Mouse (Mus musculus) MEL-GATA-1-ER (cell line): ENCODE results near the gene Grm4.

Experiments
- DNase-seq: peaks from one replicate; pipeline ENCODE4 v3.0.0-alpha.2; 2012; ENCODE audit warnings: low read depth; ENCODE audit errors: extremely low read depth

Grm4 gene

DNA sequence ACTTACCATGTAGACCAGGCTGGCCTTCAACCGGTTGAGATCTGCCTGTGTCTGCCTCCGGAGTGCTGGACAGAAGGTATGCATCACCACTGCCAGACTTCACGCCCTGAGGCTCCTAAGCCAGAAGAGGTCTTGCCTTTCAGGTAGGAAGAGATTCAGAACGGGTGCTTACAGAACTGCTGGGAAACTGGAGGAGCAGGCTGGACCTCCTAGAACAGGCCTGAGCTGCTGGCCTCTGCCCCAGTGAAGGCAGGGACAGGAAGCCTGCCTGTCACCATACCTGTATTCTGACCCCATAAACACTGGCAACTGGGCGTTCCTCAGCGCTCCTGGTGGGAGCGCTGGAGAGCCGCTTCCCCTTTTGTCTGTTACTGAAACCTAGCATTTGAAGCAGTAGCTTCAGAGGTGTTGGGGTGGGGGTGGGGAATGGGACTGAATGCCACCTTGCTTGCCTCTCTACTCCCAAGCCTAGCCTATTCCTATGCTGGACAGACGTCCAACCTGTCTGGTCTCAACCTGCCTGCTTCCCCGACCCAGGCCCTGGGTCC, 30.3 kb upstream of the Grm4 start:
- no peak for DNase-seq

DNA sequence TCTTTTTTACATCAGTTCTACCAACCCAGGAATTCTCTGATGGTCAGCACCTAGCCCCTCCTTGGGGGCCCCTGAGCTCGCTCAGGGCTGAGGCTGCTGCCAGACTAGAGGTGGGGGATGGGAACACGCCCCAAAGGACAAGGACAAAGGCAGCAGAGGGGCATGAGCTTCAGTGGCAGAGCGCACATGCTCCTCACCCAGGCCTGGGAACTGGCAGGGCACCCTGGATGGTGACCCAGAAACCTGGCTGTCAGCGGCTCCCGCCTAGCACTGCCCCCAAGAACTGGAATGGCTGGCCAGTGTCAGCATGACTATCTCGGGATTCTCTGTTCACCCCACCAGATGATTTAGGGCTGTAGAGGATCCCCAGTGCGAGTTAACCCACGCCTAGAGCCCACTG, 28.0 kb upstream of the Grm4 start:
- no peak for DNase-seq

DNA sequence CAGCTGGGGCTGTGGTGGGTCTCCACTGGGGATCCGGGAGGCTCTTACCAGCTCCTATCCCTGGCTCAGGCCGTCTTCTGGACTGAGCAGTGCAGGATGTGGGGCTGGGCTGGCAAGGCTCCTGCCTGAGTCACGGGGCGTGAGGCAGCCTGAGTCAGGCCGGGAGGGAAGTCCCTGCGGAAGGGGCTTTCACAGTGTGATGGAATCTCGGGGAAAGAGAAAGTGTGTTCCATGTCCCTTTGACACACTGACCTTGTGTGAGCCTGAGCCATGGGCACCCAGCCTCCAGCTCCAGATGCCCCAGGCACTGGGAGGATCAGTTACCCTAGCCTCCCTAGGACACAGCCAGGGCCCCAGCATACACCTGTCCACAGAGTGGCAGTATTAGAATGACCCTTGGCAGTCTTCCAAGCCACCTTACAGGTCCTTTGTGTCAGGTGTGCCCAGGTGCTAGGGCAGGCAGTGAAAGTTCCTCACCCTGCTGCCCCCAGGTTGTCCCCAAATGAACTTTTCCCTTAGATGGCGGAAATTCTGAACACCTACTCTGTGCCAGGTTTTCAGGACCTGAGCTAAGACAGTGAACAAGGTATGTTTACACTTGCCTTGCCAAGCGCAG, 26.2 kb upstream of the Grm4 start:
- DNase-seq, result no peak

DNA sequence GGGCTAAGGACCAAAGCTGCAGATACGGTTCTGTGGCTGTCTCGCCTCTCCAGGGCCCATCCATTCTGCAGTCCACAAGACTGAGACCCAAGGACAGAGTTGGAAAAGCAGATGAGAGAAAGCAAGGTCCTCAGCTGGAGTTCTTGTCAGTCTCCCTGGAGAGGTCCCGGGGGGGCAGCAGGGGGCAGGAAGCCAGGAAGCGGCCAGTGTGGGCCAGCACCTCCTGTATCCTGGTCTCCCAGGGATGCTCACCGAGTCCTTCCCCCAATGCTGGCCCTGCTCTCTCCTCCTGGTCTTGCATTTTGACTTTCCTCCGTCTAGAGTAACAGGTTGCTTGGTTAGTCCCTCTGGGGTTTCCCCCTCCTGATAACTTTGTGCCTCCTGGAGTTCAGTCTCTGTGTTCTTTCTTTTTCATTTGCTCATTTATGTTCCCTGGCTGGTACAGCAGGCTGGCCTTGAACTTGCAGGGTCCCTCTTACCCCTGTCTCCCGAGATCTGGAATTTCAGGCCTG, 25.4 kb upstream of the Grm4 start:
- no peak for DNase-seq

DNA sequence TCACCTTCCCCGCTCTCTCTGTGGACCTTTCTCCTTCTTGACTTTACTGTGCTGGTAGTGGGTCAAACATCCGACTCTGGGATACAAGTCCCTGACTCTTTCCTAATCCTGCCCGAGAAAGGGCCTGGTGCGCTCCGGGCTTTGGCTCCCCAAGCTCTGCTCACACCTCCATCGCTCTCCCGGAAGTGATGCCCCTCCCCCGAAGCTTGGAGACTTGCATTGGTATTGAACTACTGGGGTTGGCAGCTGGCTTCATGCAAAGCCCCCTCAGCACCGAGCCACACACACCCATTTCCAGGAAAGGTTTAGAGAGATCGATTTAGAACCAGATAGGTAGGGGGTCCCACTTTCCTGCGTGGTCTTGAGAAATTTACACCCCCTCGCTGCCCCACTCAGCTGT, 24.8 kb upstream of the Grm4 start:
- DNase-seq, result no peak

DNA sequence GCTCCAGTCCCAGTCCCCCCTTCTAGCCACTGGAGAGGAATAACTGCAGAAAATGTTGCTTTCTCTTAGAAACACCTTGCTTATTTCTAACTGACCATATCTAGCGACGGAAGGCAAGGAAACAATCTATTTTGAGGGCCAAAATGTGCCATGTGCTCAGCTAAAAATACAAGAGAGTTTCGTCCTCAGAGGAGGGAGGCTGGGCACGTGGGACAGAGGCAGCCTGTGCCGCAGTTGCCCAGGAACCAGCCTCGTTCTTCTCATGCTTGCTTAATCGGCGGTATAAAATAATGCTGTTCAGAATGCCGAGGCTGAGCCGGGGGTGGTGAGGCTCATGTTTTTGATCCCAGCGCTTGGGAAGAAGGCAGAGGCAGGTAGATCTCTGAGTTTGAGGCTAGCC, 23.3 kb upstream of the Grm4 start:
- no peak for DNase-seq

DNA sequence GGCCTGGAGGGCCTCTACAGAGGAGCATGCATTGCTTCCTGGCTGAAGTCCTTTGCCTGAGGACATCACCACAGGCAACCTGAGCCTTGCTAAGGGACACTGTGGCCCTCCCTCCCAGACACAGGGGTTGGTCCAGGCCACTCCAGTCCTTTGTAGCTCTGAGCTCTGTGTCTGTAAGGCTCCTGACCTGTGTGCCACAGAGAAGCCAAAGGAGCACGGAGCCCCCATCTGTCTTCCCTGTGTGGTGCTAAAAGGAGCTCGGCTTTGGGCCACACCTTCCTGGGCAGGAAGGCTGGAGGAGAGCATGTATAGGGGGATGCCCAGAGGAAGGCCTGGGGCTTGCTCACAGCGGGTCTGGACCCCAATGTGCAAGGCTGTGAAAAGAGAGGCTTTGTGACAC, 20.8 kb upstream of the Grm4 start:
- DNase-seq, result no peak

DNA sequence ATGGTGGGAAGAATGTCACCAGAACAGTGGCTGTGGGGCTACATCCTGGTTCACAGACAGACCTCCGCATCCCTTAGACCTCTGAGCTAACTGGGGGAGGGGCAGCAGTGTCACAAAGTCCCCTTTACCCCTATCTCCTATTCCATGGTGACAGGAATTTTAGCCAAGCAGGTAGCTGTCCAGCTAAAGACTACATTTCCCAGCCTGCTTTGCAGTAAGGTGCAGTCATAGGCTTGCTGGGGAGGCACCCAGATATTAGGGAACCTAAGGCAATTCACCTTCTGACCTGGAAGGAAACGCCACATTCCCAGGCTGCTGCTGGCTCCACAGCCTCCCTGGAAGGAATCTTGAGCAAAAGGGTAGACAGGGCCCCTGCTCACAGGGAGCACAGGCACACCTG, 20.1 kb upstream of the Grm4 start:
- DNase-seq, result no peak

DNA sequence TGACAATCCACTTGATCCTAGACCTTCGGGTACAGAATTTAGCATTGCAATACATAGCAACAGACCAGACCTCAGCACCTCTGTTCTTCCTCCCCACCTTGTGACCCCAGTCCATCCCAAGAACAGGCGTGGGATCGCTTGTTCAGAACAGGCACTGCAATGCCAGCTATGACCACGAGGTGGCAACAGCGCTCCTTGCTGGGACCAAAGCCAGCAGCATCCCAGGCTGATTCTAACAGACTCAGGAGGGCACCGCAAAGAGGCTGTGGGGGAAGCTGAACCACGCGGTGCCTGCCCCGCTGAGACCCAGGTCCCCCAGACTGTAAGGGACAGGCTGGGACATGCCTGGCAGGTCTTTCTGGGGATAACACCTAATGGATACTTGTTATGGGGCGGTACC, 13.5 kb upstream of the Grm4 start:
- DNase-seq, result peak; percentile 64

DNA sequence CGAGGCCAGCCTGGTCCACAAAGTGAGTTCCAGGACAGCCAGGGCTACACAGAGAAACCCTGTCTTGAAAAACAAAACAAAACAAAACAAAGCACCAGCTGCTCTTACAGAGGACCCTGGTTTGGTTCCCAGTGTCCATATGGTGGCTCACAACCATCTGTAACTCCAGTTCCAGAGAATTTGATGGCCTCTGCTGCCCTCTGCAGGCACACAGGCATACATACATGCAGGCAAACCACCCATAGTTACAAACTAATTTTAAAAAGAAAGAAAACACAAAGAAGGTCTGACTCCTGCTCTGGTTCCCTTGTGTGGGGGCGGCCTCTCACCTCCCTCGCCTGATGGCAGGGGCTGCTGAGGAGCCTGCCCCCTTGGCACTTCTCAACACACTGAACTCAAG, 12.2 kb upstream of the Grm4 start:
- DNase-seq, result no peak

DNA sequence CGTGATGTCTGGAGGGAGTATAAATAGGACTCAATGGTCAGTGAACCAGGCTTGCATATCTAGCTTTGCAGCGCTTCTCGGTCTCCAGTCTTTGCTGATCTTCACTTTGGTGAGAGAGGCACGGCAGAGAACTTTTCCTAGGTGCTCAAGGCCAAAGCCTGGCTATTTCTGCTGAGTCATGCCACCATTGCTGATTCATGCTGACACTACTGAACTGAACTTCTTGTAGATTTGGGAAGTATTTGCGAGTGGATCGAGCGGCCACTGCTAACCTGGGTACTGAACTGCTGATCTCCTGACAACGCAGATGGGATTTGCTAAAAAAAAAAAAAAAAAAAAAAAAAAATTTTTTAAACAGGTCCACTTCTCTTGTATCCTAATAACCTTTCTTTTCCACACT, 10.9 kb upstream of the Grm4 start:
- peak; percentile 50 for DNase-seq

DNA sequence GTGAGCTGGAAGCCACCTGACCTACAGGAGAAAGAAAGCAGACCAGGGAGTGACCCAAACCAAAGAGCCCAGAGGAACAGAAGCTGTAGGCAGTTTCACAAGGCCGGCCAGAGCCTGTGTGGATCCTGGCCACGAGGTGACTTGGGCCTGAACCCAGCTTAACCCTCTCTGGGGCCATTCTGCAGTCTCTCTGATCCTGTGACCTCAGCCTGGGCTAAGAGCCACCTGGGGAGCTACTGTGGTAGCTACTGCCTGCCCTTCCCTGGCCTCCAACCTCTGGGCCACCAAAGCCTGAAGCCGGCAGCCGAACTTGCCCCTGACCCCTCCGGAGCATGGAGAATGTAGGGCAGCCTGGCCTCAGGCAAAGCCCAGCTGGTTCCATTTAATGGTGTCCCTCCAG, 7.6 kb upstream of the Grm4 start:
- DNase-seq, result no peak

DNA sequence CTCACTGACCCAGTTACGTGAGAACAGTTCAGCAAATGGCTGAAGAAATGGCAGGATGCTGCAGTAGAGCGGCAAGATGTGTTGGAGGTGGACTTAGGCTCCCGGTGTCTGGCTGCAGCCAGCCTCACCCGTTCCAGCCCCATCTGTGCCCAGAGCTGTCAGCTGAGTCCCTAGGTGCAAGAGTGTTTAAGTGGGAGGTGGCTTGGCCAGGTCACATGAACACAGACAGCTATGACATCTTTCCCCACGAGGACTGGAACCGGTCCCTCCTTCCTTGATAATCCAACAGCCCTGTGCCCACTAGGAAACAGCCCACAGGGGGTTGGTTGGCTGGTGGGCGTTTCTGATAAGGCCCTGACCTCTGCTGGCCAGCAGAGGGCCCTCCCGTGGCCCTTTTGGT, 6.8 kb upstream of the Grm4 start:
- DNase-seq, result no peak

DNA sequence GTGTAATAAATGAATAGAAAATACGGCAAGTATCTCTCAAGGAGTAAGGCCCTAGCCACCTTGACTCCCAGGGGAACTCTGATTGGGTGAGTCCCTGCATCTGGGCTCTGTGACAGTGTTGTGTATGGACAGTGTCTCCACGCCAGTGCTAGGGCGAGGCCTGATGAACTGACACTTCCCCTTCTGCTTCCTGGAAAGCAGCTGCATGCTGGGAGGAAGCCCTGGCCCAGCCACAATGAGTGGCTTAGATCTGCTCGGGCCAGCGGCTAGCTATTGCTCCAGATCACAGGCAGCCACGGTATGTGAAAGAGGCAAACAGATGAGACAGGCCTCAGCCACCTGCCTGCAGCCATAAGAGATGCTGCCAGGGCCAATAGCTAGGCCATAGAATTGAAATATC, 6.0 kb upstream of the Grm4 start:
- DNase-seq, result no peak

DNA sequence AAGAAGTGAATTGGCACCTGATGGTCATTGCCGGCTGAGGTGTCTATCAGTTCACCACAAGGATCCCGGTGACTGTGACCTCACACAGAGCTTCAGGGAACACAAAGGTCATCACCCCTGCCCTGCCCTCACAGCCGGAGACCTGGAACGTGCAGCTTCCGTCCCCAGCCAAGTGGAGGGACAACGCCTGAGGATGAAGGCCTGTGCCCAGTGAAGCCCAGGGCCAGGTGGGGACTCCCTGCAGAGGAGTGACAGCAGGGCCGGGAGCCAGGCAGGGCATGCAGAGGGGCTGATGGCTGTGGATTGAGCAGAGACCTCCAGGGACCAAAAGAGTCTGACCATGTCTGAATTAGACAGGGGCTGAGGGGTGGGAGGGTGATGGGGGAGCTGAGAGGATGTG, 1.9 kb upstream of the Grm4 start:
- DNase-seq, result no peak

DNA sequence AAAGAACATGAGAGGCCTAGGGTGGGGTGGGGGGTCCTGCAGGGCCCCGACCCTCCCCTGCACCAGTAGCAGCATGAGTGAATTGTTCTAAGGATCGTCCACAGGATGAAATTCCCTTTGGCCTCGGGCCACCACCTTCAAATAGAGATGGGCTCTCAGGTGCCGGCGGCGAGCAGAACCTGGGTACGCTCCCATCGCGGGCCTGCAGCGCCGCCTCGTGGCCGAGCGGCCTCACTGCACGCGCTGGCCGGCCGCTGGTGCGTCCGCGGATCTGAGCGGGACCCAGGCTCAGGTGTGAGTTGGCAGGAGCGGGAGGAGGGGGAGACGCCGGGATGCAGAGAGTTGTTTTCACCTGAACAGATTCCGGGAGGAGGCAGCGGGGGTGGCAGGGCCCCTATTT, 646 bp downstream of the Grm4 start:
- no peak for DNase-seq

DNA sequence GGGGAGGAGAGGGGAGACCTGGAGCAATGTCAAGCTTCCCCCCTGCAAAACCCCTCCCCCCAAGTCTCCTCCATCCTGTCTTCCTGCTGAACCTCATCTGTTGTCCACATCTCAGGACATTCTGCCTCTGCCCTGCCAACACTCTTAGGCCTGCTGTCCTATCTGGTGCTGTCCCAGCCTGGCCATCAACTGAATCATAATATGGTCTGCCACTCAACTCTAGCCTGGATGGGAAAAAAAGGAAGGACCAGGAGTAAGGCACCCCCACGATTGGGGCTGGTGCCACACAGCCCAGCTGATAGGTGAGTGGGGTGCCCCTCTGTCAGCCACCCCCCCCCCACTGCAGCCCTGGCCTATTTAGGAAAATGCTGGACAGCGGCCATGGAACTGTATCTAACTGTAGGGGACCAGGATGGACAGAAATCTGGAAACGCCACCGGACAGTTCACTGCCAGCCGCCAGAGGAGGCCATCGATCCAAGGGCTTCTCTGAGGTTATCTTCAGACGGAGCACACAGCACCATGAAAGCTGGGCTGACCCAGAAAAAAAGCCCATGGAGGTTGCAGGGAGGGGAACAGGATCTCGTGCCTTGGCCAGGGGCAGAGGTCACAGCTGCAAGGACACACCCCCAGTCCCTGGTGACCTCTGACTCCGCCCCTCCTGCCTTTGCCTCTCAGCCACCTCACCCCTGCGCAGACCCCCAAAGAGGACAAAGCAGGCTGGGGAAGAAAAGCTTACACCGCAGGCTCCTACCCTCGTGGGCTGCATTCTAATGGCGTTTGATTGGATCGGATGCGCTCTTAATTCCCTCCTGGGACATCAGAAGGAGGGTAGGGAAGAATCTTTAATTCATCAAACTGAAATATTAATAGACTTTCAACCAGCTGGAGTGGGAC, 2.3 kb downstream of the Grm4 start:
- DNase-seq, result no peak

DNA sequence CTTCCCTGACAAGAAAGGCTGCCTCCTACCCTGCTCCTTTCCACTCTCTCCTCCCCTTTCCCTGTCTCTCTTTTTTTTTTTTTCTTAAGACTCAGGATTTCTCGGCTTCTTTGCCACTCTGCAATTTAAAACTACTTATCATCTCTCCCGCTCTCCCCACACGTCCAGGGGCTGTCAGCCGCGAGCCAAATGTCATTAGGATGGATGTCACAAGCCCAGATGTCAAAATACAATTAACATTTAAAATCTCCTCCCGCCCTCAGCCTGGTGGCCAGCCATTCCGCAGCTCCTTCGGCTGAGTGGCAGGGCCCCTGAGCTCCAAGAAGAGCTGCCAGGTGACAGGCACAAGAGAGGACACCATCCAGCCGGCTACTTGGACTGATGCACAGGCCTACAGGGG, 2.9 kb downstream of the Grm4 start:
- no peak for DNase-seq

DNA sequence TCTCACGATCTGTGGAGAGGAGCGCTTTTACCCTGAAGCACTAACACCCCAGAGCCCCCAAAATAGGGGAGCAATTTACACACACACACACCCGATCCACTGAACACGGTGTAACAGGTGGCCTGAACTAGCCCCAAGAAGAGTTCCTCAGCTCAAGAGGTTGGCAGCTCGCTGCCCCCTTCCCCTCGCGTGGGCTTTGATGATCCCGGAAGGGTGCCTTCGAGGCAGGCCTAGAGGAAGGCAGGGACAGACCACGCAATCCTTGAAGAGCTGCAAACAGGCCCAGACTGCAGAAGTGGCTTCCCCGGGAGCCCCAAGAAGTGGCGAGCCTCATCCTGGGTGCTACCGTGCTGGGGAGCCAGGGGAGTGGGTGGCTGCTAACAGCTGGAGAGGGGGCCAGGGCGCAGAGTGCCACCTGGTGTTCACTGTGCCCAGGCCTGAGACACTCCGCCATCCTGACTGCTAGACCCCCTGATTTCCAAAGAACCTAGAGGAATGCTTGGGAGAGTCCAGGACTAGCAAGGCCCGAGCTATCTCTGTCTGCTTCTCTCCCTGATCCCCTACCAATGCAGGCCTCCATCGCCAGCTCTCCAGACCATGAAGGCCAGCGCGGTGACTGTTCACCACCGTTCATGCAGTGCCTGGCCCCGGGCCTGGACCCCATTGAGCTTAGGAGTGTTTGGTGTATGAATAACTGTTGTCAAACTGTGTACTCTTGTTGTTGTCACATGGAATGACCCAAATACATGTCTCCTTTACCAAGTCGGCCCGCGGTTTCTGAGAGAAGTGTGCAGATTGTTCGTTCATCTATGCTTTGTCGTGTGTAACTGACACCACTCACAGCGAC, 7.1 kb downstream of the Grm4 start:
- DNase-seq, result no peak

DNA sequence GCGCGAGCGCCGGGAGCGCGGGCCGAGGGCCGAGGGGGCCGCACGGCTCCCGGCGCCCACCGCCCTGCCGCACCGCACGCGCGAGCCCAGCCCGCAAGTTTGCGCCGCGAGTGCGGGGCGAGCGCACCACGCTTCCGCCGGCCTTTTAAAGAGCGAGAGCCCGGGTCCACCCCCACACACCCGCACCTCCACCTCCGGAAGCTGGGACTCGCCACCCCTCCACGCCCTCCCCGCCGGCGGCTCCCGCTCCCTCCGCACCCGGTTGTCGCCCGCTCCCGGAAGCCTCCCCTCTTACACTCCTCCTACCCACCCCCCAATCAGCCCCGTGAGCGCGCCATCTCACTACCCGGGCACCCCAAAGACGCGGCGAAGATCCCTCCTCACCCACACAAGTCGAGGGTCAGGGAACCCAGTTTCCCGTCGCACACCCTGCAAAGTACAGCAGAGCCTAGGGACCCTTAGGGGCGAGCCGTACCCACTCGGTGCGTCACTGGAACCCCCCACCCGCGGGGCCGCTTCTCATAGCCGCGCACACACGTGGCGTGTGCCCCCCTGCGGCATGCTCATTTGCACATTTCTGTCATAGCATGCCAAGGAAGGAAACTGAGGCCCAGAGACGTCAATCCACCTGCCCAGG, 7.8 kb downstream of the Grm4 start:
- no peak for DNase-seq

DNA sequence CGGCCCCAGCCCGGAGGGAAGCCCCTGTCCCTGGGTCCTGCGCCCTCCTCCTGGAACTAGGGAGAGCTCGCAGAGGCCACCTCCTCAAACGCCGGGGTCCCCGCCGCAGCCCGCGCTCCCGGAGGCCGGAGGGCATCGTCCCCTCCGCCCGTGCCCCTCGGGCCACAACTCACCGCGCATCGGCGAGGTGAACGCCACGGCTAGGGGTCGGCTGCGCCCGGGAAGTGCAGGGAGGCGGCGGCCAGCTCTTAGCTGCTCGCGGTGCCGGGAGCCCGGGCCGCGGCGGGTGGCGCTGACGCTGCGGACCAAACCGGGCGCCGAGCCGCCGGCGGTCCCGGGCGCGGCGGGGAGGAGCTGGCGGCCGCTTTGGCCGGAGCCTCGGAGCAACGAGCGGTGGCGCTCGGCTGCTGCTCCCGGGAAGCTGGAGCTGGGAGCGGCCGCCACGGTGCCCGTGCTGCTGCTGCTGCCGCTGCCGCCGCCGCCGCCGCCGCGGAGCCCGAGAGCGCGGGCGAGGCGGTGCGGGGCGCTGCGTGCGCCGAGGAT, 8.5 kb downstream of the Grm4 start:
- no peak for DNase-seq
